In the genomic region with DNA sequence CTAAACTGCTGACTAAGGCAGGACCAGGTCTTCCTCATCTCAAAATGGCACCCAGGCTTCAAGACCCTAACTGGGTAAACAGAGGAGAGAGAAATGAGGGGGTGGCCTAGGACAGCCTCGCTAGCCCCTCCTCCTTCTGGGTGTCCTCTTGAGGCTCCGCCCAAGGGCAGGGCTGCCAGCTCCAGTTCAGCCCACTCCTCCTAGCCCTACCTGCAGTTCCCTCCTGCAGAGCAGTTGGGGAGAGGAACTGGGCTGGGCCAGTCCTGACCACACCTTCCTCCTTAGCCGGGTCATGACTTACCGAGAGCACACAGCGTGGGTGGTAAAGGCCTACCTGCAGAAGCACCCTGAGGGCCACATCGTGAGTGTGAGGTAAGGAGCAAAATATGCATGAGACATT, we compare ENCODE assay signal across 9 mouse cellular contexts. TPM values are rescaled to one million over a fixed set of nuclear protein-coding genes. Genes with fewer than 3 reads are reported as not detected.
A peak's percentile ranks its signal among the peaks of the same experiment; 100 is the strongest.
DNase-seq lines count a peak whose midpoint lies in the region; ATAC-seq and TF ChIP-seq lines count a peak whose summit lies in the region.
"Had no signal": no experiment of that assay in that cellular context is flagged by ENCODE, and none has a peak within 500 bp of the region (broad histone marks: within the 10 kb centered on the region; RNA-seq: fewer than 3 reads in every experiment).

No protein-coding gene starts in this region.

- peak; percentile 21 for DNase-seq in kidney, adult 9 months
- DNase-seq in kidney, postnatal 36 days, result no peak
- DNase-seq in induced T-regulatory cell, adult 2 months (ENCODE audit: low read depth), result peak; percentile 60
- no peak for DNase-seq in adrenal gland, adult (ENCODE audit: inconsistent age in 2 of 2, low spot score in 1 of 2)
- no peak for DNase-seq in thymus, postnatal 10 days (ENCODE audit: low spot score in 2 of 2)
- DNase-seq: heart, adult 18-20 months had no signal

- 70% methylated on average over 6 of the region's 6 CpGs for WGBS in midbrain, embryonic 16.5 days

- H3K4me3 ChIP-seq in E14TG2a.4 (replicated peaks; ENCODE audit: low read length), result peak overlapping the region; percentile 29
- no peak overlapping the region for H3K4me3 ChIP-seq in midbrain, embryonic 16.5 days (ENCODE audit: low read depth, low read length)

- H3K9ac ChIP-seq in midbrain, embryonic 16.5 days (ENCODE audit: low read depth, low read length), result no peak overlapping the region

- no peak overlapping the region for H3K4me2 ChIP-seq in midbrain, embryonic 16.5 days (ENCODE audit: low read length)

- no peaks in the 10 kb centered on the region for H3K27me3 ChIP-seq in E14TG2a.4 (ENCODE audit: insufficient read depth, low read length)
- no peaks in the 10 kb centered on the region for H3K27me3 ChIP-seq in midbrain, embryonic 16.5 days (ENCODE audit: control insufficient read depth, insufficient read depth, low read depth, low read length)

- H3K27ac ChIP-seq in midbrain, embryonic 16.5 days (ENCODE audit: low read length), result peak overlapping the region; percentile 80

- peaks cover 76% of the 10 kb centered on the region for H3K4me1 ChIP-seq in E14TG2a.4 (replicated peaks; ENCODE audit: low read depth, low read length)
- H3K4me1 ChIP-seq in midbrain, embryonic 16.5 days (ENCODE audit: control insufficient read depth, insufficient read depth, low read length), result no peaks in the 10 kb centered on the region; the same call in 1 of the 2 replicates

- TF ChIP-seq CTCF in E14TG2a.4 (conservative IDR thresholded peaks at IDR 0.05; ENCODE audit: low read length), result no peak

- H3K36me3 ChIP-seq in E14TG2a.4 (ENCODE audit: insufficient read depth, low read length), result peaks cover 91% of the 10 kb centered on the region
- H3K36me3 ChIP-seq in midbrain, embryonic 16.5 days (ENCODE audit: control insufficient read depth, insufficient read depth, low read length), result peaks cover 17% of the 10 kb centered on the region

- H3K9me3 ChIP-seq in E14TG2a.4 (ENCODE audit: low read length), result no peaks in the 10 kb centered on the region
- H3K9me3 ChIP-seq in midbrain, embryonic 16.5 days (replicated peaks; ENCODE audit: control insufficient read depth, low read length, poor library complexity, severe bottlenecking), result no peaks in the 10 kb centered on the region

- no peak for ATAC-seq in midbrain, embryonic 16.5 days
- ATAC-seq in cerebellum, adult (ENCODE audit: insufficient number of reproducible peaks, low FRiP score, low TSS enrichment), result no peak

RNA-seq across cellular contexts. Expression of gene Chmp6, which starts 18.6 kb away (rescaled TPM):
- 109 and 115 TPM in 2 replicates for polyA plus RNA-seq in midbrain, embryonic 16.5 days (2015; fragmentation: Nextera tagmentation; extraction: Ambion mirVana)

RNA-seq across cellular contexts. Expression of gene Baiap2, which starts 47.9 kb away (rescaled TPM):
- 14.7 and 15.7 TPM in 2 replicates for polyA plus RNA-seq in midbrain, embryonic 16.5 days (2015; fragmentation: Nextera tagmentation; extraction: Ambion mirVana)

Comparison
In these comparisons a context has a peak if more than half of its experiments do, and no peak if none do; other contexts are left out.
1. DNase-seq: peak in kidney, adult 9 months (single experiment) and induced T-regulatory cell, adult 2 months (single experiment); none in kidney, postnatal 36 days (0 of 2), adrenal gland, adult (0 of 2) and thymus, postnatal 10 days (0 of 2).